Mouse (Mus musculus) kidney, adult 11 months (tissue): ENCODE measurements around the gene Pcdh15.

ENCODE experiments used
- DNase-seq: peaks from one replicate; pipeline ENCODE4 v3.0.0; 2022

Gene Pcdh15

DNA sequence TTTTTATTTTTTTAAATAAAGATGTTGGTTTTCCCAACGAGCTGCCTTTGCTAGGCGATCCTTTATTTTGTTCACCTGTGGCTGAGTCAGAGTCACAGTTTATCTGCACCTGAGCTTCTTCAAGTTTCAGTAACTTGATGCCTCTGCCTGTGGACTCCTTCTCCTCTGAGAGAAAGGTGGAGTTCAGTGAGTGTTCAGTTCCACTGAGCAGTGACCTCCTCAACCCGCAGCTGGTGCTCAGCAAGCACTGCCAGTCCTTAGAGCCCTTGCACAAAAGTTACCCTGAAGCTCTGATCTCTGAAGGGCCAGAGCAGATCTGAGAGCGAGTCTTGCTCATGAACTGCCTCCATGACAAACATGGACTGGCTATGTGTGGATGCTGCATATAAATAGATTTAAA is 724.1 kb downstream of the Pcdh15 start:
- DNase-seq, result no peak

GRCm38 (mm10) chr10:73826354-73826753 is 727.2 kb downstream of the Pcdh15 start:
- DNase-seq, result no peak

- no peak for DNase-seq
These were observed 729.6 kb downstream of the Pcdh15 start for GRCm38 (mm10) chr10:73828781-73829180.

GRCm38 (mm10) chr10:73844998-73845397 is 745.9 kb downstream of the Pcdh15 start:
- DNase-seq, result no peak

- DNase-seq, result no peak
These were observed 763.0 kb downstream of the Pcdh15 start for GRCm38 (mm10) chr10:73862181-73862580.

GRCm38 (mm10) chr10:73878055-73878728 is 779.0 kb downstream of the Pcdh15 start:
- DNase-seq, result no peak

GRCm38 (mm10) chr10:73878729-73879067 is 779.6 kb downstream of the Pcdh15 start:
- no peak for DNase-seq

- DNase-seq, result no peak
These were observed 788.6 kb downstream of the Pcdh15 start for GRCm38 (mm10) chr10:73887771-73888170.

GRCm38 (mm10) chr10:73892251-73892650 is 793.1 kb downstream of the Pcdh15 start:
- no peak for DNase-seq

- DNase-seq, result no peak
These were observed 797.0 kb downstream of the Pcdh15 start for GRCm38 (mm10) chr10:73896086-73896607.

DNA sequence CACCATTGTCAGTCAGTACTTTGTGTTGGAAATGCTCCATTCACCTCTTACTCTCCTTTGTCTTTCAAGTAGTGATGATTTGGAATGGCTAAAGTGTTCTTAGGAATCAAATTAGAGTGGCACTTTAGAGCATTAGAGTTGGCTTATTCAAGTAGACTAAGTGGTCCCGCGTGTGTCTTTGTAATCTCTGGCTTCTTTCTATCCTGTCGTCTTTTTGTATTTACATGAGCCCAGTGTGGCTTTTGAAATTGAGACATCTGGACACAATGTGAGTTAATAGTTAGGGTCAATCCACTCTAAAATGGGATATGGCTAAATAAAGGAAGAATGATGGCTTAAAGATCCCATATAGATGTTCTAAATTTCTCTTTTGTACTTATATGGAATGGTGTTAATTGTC is 800.0 kb downstream of the Pcdh15 start:
- no peak for DNase-seq

DNA sequence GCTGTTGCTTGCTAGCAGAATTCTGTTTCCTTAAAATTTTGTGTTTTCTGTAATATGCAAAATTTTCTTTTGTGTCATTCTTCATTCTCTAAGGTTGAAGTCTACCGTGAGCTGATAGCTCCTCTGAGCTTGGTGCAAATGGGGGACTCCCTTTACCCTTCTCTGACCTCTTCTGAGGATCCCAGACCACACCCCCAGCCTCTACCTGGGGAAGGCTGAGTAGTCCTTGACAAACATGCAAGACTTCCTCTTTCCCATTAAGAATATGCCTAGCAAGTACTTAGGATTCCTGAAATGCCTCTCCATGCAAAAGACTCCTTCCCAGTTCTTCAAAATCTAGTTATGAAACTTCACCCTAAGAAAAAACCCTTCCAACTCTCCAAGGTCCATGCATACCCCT is 808.5 kb downstream of the Pcdh15 start:
- DNase-seq, result no peak

DNA sequence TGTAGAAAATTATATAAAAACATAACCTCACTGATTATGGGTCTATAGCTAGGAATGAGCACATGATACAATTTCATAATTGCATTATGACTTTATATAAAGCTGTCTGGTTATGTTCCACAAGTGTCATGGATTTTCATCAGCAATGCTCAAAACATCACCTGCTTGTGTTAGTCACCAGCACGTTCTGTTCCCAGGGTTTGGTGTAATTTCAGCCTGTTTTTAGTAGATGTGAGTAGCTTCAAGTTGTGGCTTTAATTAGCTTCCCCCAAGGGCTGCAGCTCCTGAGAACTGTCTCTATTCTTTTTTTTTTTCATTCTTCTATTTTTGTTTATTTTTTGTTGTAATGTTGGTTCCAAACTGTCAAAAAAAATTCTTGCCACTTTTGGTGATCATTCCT is 809.4 kb downstream of the Pcdh15 start:
- no peak for DNase-seq

GRCm38 (mm10) chr10:73915170-73915569 is 816.0 kb downstream of the Pcdh15 start:
- DNase-seq, result no peak

GRCm38 (mm10) chr10:73921579-73921978 is 822.4 kb downstream of the Pcdh15 start:
- no peak for DNase-seq

DNA sequence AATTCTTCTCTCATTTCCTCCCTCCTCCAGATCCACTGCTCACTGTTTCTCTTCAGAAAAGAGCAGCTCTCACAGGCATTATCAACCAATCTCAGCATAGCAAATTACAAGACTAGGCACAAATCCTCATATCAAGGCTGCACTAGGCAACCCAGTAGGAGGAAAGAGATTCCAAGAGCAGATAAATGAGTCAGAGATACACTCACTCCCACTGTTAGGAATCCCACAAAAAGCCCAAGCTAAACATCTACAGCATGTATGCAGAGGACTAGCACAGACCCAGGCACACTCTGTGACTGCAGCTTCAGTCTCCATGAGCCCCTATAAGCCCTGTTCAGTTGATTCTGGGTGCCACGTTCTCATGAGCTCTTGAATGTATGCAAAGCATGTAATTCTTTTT is 829.5 kb downstream of the Pcdh15 start:
- no peak for DNase-seq

GRCm38 (mm10) chr10:73929718-73930117 is 830.6 kb downstream of the Pcdh15 start:
- no peak for DNase-seq

- DNase-seq, result no peak
These were observed 832.0 kb downstream of the Pcdh15 start for GRCm38 (mm10) chr10:73931185-73931584.

GRCm38 (mm10) chr10:73931996-73932679 is 833.0 kb downstream of the Pcdh15 start:
- DNase-seq, result no peak

- no peak for DNase-seq
These were observed 837.0 kb downstream of the Pcdh15 start for GRCm38 (mm10) chr10:73936121-73936520.

GRCm38 (mm10) chr10:73938989-73939388 is 839.8 kb downstream of the Pcdh15 start:
- no peak for DNase-seq

GRCm38 (mm10) chr10:73947799-73948198 is 848.7 kb downstream of the Pcdh15 start:
- DNase-seq, result no peak

GRCm38 (mm10) chr10:73953362-73953761 is 854.2 kb downstream of the Pcdh15 start:
- DNase-seq, result no peak

- DNase-seq, result no peak
These were observed 884.9 kb downstream of the Pcdh15 start for GRCm38 (mm10) chr10:73984057-73984456.

DNA sequence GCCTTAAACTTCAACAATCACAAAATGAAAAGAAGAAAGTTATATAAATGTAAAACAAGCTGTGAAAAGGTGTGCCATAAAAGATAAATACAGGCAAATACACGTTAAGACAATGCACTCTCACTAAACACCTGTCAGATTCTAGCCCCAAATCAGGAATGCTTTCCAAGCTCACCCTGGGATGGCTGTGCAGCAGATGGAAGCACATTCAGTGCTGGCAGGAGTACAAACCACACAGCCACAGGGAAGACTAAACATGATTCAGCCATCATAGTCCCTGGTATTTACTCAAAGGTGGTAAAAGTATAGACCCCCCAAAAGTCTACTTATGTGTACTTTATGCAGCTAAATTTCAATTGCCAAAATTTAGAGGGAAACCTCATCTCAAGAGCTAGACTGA is 909.7 kb downstream of the Pcdh15 start:
- no peak for DNase-seq
